Mouse (Mus musculus): ENCODE measurements around the gene Kcna6. TPM values are rescaled to one million over a fixed set of nuclear protein-coding genes. Genes with fewer than 3 reads are reported as not detected.
A peak's percentile ranks its signal among the peaks of the same experiment; 100 is the strongest.

The Kcna6 gene
- 1 to 10 TPM; 1.3 to 2.4 TPM for total RNA-seq (2021)
- long read RNA-seq, experiment 1, full-length matches to known transcripts = 1 of 1 reads
- long read RNA-seq, experiment 1, partial matches to known transcripts = 0 of 1 reads
- long read RNA-seq, experiment 1, other reads (novel, unspliced or antisense) = 0 of 1 reads
- long read RNA-seq, experiment 2, partial matches to known transcripts = 0 of 1 reads
- long read RNA-seq, experiment 2, other reads (novel, unspliced or antisense) = 0 of 1 reads

GRCm38 (mm10) chr6:126740211-126741142, at the start of gene Kcna6:
Kcna6 (minus strand) TSS chr6:126740674.
- intact Hi-C loops (cut with DNase I; ENCODE audit: low total_unique reads) = no loop called here
- no peak for DNase-seq

- no peak for DNase-seq
- intact Hi-C loops (cut with DNase I; ENCODE audit: low total_unique reads) = no loop called here
These were observed 48.4 kb upstream of the Kcna6 start for GRCm38 (mm10) chr6:126788863-126789262.

GRCm38 (mm10) chr6:126784206-126784605, 43.7 kb upstream of the Kcna6 start:
- DNase-seq = no peak
- intact Hi-C loops (cut with DNase I; ENCODE audit: low total_unique reads) = no loop called here

- no peak for DNase-seq
- intact Hi-C loops (cut with DNase I; ENCODE audit: low total_unique reads) = no loop called here
These were observed 43.2 kb upstream of the Kcna6 start for GRCm38 (mm10) chr6:126783651-126784066.

GRCm38 (mm10) chr6:126783056-126783455, 42.6 kb upstream of the Kcna6 start:
- DNase-seq = no peak
- intact Hi-C loops (cut with DNase I; ENCODE audit: low total_unique reads) = no loop called here

GRCm38 (mm10) chr6:126777889-126778288, 37.4 kb upstream of the Kcna6 start:
- intact Hi-C loops (cut with DNase I; ENCODE audit: low total_unique reads) = no loop called here
- no peak for DNase-seq

- no peak for DNase-seq
- intact Hi-C loops (cut with DNase I; ENCODE audit: low total_unique reads) = no loop called here
These were observed 33.4 kb upstream of the Kcna6 start for GRCm38 (mm10) chr6:126773873-126774272.

- DNase-seq = peak; percentile 29
- intact Hi-C loops (cut with DNase I; ENCODE audit: low total_unique reads) = no loop called here
These were observed 31.9 kb upstream of the Kcna6 start for GRCm38 (mm10) chr6:126772326-126772725.

GRCm38 (mm10) chr6:126770146-126770731, 29.8 kb upstream of the Kcna6 start:
- intact Hi-C loops (cut with DNase I; ENCODE audit: low total_unique reads) = no loop called here
- no peak for DNase-seq

GRCm38 (mm10) chr6:126768957-126769665, 28.6 kb upstream of the Kcna6 start:
- intact Hi-C loops (cut with DNase I; ENCODE audit: low total_unique reads) = no loop called here
- DNase-seq = no peak

GRCm38 (mm10) chr6:126767610-126768532, 27.4 kb upstream of the Kcna6 start:
- intact Hi-C loops (cut with DNase I; ENCODE audit: low total_unique reads) = no loop called here
- DNase-seq = no peak

GRCm38 (mm10) chr6:126766552-126766951, 26.1 kb upstream of the Kcna6 start:
- no peak for DNase-seq
- intact Hi-C loops (cut with DNase I; ENCODE audit: low total_unique reads) = no loop called here

GRCm38 (mm10) chr6:126764563-126765091, 24.2 kb upstream of the Kcna6 start:
- intact Hi-C loops (cut with DNase I; ENCODE audit: low total_unique reads) = no loop called here

GRCm38 (mm10) chr6:126761362-126761761, 20.9 kb upstream of the Kcna6 start:
- DNase-seq = no peak
- intact Hi-C loops (cut with DNase I; ENCODE audit: low total_unique reads) = no loop called here

More at GRCm38 (mm10) chr6:126764563-126765091, 24.2 kb upstream of the Kcna6 start:
- no peak for DNase-seq

GRCm38 (mm10) chr6:126755729-126756411, 15.4 kb upstream of the Kcna6 start:
- no peak for DNase-seq
- intact Hi-C loops (cut with DNase I; ENCODE audit: low total_unique reads) = no loop called here

- no peak for DNase-seq
- intact Hi-C loops (cut with DNase I; ENCODE audit: low total_unique reads) = no loop called here
These were observed 12.0 kb upstream of the Kcna6 start for GRCm38 (mm10) chr6:126752520-126752919.

GRCm38 (mm10) chr6:126745888-126746287, 5.4 kb upstream of the Kcna6 start:
- no peak for DNase-seq
- intact Hi-C loops (cut with DNase I; ENCODE audit: low total_unique reads) = no loop called here

- no peak for DNase-seq
- intact Hi-C loops (cut with DNase I; ENCODE audit: low total_unique reads) = no loop called here
These were observed 2.1 kb upstream of the Kcna6 start for GRCm38 (mm10) chr6:126742610-126743009.

All from gastrocnemius, postnatal 14 days (tissue).